Comparison of ENCODE assay signal across 4 mouse cellular contexts in genomic region chr2:130949781-130950180, GRCm38 (mm10).
"Had no signal": no experiment of that assay in that cellular context is flagged by ENCODE, and none has a peak within 500 bp of the region (broad histone marks: within the 10 kb centered on the region; RNA-seq: fewer than 3 reads in every experiment).

No protein-coding gene starts in this region.

- H3K4me3 ChIP-seq: limb, embryonic 12.5 days; liver, embryonic 15.5 days; midbrain, embryonic 13.5 days; neural tube, embryonic 15.5 days had no signal

- H3K27ac ChIP-seq: limb, embryonic 12.5 days; liver, embryonic 15.5 days; midbrain, embryonic 13.5 days; neural tube, embryonic 15.5 days had no signal
